Mouse (Mus musculus): Measurements from ENCODE around the gene Pdk4. TPM values are rescaled to one million over a fixed set of nuclear protein-coding genes. Genes with fewer than 3 reads are reported as not detected.
A peak's percentile ranks its signal among the peaks of the same experiment; 100 is the strongest.

Pdk4 gene
- 100 to 1,000 TPM; 113 to 156 TPM for total RNA-seq (2021)
- long read RNA-seq, experiment 1, transcript Pdk4-201 (11 exons, 3,484 nt), result major isoform, 90 of 103 reads
- long read RNA-seq, experiment 1, partial matches to known transcripts, result 5 of 103 reads
- long read RNA-seq, experiment 1, other reads (novel, unspliced or antisense), result 8 of 103 reads
- long read RNA-seq, experiment 2, transcript Pdk4-201 (11 exons, 3,484 nt), result major isoform, 107 of 129 reads
- long read RNA-seq, experiment 2, partial matches to known transcripts, result 16 of 129 reads
- long read RNA-seq, experiment 2, other reads (novel, unspliced or antisense), result 5 of 129 reads

DNA sequence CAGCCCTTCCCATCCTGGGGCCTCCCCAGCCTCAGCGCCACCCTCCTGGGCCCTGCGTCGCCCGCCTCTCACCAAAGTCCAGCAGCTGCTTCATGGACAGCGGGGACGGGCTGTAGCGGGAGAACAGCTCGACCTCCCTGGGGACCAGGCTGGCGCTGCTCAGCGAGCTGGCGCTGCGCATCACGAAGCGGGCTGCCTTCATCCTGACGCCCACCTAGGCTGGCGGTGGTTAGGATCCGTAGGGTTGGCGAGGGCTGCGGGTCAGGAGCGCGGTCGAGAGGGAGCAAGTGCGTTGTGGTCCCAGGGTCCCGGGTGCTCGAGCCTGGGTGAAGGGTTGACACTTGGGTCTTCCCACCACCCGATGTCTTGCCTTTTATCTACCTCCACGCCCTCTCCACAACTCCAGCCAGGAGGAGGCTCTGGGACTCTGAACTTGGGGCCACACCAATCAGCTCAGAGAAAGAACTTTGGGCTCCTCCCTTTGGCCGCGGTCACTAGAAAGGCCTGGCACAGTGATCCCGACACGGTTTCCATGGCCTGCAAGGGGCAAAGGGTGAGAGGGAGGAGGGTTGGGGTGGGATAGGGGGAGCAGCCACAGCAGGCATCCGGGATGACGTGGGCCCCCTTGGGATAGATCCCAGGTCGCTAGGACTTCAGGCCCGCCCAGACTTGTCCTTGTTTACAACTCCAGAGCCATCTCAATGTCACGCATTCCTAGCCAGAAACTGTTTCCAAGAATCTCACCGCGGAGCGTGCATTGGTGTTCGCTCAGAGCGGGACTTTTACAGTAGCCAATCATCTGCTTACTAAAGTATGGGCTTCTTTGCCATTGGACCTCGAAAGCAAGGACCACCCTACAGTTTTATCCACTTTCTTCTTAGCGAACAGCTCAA lies at the start of gene Pdk4:
Pdk4 (minus strand) TSS at position 349 of the 893 bp plus-strand sequence.
- DNase-seq (ENCODE audit: low spot score in 2 of 2), result peak; percentile 66 to 89

DNA sequence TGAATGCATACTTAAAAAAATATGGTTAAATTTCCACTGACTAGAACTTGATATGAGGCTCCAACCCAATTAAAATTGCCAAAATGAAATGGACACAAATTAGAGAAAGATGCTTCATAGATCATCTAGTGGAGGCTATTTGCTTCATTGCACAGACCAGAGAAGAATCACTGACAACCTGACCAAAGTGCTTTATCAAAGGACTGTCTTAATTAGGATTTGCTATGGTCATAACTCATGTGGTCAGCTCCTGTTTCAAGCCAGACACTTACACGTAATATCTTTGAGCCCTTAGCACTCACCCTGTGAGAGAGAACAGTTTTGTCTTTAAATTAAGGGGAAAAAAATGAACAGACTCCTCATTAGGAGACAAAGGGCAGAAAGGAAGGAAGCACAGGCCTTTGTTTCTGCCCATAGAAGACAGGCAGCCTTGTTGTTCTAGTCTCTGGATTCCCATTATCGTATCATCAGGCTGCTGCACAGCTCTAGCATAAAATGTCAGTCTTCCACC lies 41.8 kb upstream of the Pdk4 start:
- DNase-seq (ENCODE audit: low spot score in 2 of 2), result no peak

DNA sequence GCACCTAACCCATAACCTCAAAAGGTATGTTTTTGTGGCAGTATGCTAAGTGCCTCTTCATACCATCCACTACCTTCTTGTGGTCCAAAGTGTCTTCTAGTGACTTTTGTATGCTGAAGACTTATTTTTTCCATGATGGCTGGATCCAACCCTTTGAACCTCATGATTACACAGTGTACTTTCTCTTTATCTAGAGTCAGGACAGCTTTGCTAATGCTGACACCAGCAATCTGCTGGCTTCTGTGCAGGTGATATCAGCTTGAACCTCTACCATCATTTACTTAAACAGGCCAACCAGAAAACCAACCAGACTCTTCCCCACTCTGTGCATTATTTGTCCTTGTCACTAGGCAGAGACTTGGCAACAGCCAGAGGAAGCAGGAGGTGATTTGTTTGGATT lies 39.6 kb upstream of the Pdk4 start:
- no peak for DNase-seq (ENCODE audit: low spot score in 2 of 2)

DNA sequence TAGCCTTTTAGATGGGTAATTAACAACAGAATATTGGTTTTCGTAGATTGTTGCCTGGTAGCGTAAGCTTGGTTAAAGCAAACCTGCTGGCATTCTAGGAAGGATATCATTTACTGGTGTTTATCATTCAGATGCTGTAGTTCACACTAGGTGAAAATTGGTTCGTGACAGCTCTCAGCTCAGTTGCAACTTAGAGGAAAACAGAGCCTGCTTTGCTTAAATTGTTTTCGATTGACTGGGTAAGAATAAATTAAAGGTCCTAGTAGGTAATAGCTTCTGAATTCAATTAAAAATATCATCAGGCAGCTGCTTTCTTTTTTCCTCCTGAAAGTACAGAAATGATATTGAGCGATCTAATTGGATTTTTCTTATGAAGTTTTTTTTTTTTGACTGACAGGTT lies 21.0 kb upstream of the Pdk4 start:
- DNase-seq (ENCODE audit: low spot score in 2 of 2), result no peak

DNA sequence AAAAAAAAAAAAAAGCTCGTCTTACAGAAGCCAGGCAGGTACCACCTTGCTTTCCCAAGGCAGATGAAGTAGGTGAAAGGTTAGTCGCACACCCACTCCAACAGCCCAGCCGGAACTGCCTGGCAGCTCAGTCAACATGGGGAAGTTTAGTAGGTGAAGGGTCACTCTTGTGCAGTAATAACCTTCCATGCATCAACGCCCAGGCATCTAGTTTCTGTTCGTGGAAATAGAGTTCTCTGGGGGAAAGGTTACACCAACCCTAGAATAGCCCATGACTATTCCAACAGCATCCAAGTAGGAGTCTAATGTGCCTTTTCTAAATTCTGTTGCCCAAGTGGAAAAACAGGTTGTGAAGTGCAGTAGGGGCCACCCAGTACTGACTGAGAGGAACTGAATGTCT lies 13.6 kb upstream of the Pdk4 start:
- DNase-seq (ENCODE audit: low spot score in 2 of 2), result peak in 1 of 2 experiments; percentile 38

DNA sequence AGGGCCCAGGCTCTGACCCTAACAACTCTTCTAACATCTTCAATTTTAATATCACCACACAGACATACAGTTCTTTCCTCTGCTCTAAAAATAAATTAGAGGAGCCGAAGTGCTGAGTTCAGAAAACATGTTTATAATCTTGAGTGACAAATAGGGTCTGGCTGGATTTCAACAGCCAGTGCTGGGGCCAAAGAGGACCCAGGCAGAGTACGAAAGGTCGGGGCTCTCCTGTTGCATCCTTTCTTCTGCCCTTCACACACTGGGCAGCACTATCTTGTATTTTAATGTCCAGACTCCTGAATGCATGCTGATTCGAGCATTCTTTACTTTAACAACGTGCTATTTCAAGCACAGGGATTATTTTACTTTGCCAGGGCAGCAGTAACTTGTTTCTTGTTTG lies 13.2 kb upstream of the Pdk4 start:
- DNase-seq (ENCODE audit: low spot score in 2 of 2), result peak in 1 of 2 experiments; percentile 19

DNA sequence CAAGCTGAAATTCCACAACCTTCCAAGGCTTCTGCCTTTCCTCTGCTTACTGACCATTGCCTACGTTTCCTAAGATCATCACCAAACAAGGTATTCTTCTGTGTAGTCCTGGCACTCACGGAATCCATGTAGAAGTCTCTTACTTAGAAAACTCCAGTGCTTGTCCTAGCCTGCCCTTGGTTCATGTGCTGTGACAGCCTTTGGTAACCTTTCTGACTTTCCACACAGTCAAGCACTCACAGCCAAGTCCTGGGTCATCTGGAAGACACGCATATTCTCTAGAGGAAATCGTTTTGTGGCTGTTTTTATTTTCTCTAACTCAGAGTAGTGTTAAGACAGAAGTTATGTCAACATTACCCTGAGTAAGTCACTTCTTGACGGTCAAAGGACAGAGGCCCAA lies 11.7 kb upstream of the Pdk4 start:
- no peak for DNase-seq (ENCODE audit: low spot score in 2 of 2)

DNA sequence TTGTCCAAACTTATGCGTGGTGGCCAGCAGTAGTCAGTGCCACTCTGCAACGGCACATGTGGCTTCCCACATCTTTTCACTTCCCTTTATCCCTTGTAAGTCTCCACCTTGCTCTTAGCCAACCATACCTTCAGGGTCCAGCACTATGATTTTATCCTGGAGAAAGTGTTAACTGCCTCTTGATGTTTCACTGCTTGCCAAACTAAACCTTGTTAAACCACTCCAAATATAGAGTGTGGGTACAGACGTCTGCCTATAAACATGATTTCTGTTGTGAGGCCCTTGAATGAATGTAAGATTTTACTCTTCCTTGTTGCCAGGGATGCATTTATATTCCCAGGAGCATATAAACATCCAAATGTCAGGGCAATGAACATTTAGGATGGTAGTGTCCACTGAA lies 10.2 kb upstream of the Pdk4 start:
- DNase-seq (ENCODE audit: low spot score in 2 of 2), result no peak

DNA sequence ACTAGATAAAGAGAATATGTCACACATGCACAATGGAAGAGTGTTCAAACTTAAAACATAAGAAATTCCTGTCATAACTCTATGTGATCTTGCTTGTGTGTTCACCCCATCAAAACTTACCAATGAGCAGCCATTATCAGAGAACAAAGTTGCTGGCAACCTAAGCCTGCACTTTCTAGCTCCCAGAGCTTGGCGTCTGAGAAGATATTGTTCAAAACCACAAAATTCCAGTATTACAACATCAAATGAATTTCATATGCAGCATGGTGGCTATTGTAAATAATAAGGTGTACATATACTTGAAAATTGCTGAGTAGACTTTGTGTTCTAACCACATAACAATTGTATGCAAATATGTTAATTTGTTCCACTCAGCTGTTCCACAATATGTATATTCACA lies 6.7 kb upstream of the Pdk4 start:
- DNase-seq (ENCODE audit: low spot score in 2 of 2), result no peak

DNA sequence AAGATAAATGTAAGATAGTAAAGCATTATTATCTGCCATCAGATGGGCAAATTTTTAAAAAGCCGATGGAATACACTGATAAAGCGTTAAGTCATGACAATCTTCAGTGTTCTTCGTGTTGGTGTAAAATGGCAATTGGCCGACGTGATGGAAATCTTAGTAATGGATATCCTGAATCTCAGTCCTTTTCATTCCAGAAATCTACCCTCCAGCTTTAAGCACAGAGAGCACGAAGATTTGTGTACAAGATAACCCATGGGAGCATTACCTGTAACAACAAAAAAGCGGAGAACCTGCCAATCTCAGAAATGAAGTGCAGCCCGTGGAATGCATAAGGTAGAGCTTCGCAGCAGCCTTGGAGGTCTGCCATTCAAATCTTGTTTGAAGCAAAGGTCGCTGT lies 5.4 kb upstream of the Pdk4 start:
- DNase-seq (ENCODE audit: low spot score in 2 of 2), result no peak

DNA sequence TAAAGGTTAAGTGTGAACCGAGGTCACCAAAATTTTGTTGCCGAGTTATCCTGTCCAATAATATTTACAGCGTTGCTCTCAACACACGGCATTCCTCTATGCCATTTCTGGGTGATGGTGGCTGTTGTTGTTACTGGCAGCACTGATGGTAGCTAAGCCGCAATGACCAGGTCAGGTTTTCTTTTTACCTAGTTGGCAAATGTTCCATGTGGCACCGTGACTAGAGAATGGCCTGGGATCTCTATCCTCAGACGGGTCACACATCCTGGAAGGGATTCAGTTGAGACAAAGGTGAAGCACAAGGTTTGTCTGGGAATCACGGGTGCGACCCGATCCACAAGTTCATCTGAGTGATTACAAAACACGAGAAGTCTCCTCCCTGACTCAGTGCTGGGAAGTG lies 2.6 kb upstream of the Pdk4 start:
- DNase-seq (ENCODE audit: low spot score in 2 of 2), result no peak

DNA sequence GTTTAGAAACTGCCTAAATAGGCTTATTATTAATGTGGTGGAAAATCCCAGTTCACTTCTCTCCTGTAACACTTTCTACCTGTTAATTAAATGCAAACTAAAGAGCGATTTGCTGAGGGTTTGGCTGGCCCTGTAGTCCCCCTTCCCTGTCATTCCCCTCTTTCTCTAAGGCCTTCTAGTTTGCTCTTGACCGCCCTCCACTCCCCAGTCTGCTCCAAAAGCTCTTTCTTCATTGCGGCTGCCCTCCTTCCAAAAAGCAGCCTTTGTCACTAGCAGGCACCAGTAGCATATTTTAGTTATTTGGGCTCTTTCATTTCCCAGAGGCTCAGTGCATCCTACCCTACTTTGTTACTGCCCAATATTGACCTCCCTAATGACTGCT lies 736 bp upstream of the Pdk4 start:
- no peak for DNase-seq (ENCODE audit: low spot score in 2 of 2)

DNA sequence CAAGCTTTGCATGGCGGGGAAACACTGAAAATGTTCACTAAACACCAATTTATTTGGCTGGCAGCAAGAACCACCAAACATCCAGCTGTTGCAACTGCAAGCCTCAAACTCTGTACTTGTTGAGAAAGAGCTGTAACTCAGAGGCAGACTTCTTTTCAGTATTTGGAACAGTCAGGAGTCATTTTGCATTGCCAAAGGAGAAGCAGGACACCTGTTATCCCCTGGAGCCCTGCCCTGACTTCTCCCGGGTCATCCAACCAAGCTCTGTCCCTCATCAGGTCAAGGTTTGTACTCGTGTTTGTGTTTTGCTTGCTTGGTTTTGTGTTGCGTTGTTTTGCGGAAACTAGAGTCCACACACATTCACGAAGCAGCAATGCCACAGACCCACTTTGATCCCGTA lies 11.1 kb downstream of the Pdk4 start:
- no peak for DNase-seq (ENCODE audit: low spot score in 2 of 2)

DNA sequence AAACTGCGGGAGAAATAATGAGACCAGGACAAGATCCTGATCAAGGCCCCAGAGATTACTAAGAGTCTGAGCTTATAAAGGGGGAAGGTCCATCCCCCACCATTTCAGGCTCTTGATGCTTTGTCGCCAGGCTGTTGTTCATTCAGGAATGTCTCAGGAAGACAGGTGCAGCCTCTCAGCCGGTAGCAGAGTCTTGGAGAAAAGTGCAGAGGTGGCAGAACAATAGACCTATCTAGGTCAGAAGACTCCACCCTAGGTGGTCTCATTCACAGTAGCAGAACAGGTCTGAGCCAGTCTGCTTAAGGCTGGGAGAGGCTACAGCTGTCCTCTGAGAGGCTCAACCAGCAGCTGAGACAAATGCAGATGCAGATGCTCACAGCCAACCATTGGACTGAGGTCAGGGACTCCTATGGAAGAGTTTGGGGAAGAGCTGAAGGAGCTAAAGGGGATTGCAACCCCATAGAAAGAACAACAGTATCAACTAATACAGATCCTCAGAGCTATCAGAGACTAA lies 13.8 kb downstream of the Pdk4 start:
- no peak for DNase-seq (ENCODE audit: low spot score in 2 of 2)

DNA sequence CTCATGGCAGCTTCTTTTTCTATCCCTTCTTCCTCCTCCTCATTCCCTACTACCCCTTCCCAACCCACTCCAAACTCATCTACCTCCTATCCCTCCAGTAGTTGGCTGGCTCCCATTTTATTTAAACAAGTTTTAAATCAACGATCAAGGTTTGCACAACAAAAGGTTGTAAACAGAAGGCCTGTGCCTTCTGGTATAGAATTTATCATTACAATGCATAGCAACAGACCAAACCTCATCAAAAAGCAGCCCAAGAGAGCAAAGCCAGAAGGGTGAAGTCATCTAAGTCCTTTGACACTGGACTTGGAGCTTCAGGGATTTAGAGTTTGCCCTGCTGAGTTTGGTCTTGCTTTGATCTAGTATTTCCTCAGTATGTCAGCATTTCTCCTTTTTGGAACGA lies 15.0 kb downstream of the Pdk4 start:
- DNase-seq (ENCODE audit: low spot score in 2 of 2), result no peak

DNA sequence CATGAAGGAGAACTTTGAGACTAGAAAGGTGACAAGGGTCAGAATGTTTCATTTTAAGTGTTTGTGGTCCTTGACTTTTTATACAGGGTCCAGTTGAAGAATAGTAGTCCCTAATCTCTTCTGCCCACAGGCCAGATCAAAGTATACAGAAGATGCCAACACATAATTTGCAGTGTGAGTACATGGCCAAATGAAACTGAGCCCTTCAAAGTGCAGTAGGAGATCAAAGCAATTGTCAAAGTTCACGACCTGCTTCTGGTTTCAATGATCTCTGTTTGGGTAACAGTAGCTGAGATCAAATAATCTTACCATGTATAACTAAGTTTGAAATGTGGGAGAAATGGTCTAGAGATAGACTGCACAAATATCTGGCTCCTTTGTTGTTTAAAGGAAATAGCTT lies 22.1 kb downstream of the Pdk4 start:
- no peak for DNase-seq (ENCODE audit: low spot score in 2 of 2)

DNA sequence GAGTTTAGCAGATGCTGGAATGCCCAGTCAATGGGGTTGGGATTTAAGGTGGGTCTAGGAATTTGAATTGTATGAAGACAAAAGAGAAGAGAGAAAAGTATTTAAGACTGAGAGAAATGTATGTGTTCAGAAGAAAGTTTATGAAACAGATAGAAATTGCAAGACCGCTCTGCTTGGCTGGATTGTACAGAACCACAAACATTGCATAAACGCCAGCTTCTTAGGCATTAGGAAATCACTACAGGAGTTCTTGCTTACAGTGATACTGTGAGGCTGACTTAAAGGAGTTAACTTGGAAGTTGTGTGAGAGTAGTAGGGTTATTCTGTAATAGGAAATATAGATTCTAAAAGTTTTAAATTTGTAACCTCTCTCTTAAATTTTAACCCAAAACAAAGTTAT lies 23.4 kb downstream of the Pdk4 start:
- DNase-seq (ENCODE audit: low spot score in 2 of 2), result no peak

DNA sequence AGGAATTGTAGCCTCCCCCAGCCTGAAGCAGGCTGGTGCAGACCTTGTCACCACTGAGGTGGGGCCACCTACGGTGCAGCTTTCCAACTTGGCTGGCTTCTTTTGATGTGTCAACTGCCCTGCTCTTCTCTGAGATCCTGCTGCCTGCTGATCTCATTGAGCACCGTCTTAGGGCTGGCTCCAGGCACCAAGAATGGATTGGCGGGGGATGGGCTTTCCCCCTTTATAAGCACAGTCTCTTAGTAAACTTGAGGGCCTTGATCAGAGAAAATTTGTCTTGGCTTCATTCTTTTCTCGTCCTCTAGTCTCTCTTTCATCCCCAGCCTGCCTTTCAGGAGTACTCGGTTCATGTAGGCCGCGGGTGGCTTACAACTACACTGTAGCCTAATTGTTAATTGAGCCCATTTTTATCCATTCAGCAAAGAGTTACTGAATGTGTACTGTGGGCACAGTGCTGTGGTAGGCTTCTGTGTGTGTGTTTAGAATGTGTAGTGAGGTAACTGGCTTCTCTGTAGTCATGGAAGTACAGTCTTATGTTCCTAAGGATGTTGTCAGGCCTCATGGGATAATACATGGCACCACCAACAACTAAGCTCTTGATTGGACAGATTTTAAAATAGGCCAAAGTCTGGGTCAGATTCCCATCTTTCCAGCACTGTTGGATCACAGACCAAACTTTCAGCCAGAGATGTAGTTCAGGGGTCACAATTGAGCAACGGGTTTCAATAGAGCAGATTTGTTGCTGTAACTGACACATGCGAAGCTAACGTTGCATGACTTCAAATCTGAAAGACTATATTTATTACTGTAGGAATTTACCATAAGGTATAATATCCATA lies 25.4 kb downstream of the Pdk4 start:
- DNase-seq (ENCODE audit: low spot score in 2 of 2), result no peak

DNA sequence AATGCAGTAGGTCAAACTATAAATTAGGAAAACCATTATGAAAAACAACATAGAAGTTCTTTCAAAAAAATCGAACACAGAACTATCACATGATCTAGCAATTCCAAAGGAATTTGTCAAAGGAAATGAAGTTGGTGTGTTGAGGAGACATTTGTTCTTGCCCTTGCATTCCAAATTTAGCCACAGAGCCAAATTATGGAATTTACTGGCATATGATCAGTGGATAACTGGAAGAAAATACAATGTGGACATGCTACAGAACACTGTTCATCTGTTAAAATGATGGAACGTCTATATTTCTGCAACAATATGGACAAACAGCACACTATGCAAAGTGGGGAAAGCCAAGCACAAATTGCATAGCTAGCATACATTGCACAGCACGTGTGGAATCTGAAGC lies 40.3 kb downstream of the Pdk4 start:
- no peak for DNase-seq (ENCODE audit: low spot score in 2 of 2)

DNA sequence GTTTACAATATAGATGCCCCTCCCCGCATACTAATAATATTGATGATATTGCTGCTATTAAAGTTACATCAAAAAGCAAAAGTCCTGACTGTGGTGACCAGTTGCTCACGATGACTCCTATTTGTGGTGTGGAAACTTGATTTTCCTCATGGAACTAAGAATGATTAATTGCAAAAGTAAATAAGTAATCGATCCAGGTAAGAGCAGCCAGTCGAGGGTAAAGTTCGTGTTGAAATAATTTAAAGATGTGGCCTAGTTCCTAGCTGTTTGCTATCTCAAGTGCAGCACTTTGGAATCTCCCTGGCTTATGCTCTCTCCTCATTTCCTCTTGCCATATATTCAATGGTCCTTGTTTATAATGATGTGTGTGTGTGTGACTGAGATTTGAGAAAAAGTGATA lies 46.2 kb downstream of the Pdk4 start:
- DNase-seq (ENCODE audit: low spot score in 2 of 2), result no peak

DNA sequence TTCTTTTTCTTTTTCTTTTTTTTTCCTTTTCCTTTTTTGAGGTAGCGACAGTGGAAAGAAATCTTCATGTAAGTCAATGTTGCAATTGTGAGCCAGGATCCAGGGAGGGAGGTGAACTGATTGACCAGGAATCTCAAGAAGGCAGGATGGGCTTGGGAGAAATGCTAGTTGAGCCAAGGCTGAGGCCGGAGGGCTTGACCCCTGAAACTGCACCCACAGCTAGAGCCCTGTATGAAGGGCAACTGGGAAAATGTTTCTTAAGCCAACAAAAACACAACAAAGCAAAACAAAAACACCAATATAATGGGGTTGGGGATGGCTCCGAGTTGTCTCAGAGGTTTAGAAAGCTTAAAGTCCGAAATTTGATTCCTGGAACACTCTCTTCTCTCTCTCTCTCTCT lies 47.7 kb downstream of the Pdk4 start:
- no peak for DNase-seq (ENCODE audit: low spot score in 2 of 2)
